Comparison of ENCODE assay signal across 7 mouse cellular contexts in the genomic region with DNA sequence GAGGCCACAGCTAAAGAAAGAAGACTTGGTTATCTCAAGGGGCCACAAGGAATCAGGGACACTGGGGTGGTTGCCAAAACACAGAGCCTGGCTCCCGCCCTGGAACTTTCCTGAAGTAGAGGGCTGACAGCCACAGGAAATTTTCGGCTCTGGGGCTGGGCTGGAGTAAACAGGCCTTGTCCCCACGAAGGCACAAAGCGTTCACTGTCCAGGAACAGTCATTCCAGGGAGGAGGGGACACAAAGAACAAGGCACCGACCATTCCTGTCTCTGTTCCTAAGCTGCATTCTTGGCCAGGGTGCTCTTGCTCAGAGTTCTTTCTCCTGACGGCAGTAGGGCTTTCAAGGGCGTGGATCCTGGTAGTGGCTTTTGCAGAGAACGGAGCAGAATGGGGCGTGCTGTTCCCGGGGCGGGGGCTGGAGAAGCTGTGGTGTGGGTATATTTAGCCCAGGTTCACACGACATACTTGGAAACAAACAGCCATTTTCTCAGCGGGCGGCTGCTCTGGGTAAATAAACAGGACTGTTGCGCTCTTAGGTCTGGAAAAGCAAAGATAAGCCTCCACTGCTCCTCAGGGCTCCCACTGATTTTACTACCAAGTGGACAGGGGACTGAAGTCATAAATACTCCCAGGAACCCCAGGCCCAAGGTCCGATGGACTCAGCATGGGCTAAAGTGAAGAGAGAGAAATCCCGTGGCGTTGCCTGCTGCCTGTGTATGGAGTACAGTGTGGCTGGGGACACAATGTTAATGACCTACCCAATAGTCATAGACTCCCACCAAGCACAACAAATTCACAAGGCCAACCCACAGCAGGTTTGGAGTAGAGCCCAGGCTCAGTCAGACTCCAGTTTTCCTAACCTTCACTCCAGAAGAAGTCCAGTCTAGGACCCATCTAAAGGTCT. TPM values are rescaled to one million over a fixed set of nuclear protein-coding genes. Genes with fewer than 3 reads are reported as not detected.
DNase-seq lines count a peak whose midpoint lies in the region; ATAC-seq and TF ChIP-seq lines count a peak whose summit lies in the region.

No protein-coding gene starts in this region.

- no peak overlapping the region for H3K4me3 ChIP-seq in cortical plate, adult 2 months (ENCODE audit: insufficient read depth, low read length)
- H3K4me3 ChIP-seq in heart, embryonic 12.5 days, result peak overlapping the region; percentile 8; the same call in 1 of the 2 replicates
- no peak overlapping the region for H3K4me3 ChIP-seq in kidney, embryonic 16.5 days (ENCODE audit: low read length)
- no peak overlapping the region for H3K4me3 ChIP-seq in limb, embryonic 13.5 days
- H3K4me3 ChIP-seq in midbrain, embryonic 16.5 days (ENCODE audit: low read depth, low read length), result no peak overlapping the region
- H3K4me3 ChIP-seq in thymus, adult 2 months (ENCODE audit: control insufficient read depth, insufficient read depth, low read length), result no peak overlapping the region

- WGBS in heart, embryonic 12.5 days, result 7% methylated on average over 18 of the region's 18 CpGs
- 37% methylated on average over 18 of the region's 18 CpGs for WGBS in kidney, embryonic 16.5 days
- 45% methylated on average over 18 of the region's 18 CpGs for WGBS in limb, embryonic 13.5 days
- WGBS in midbrain, embryonic 16.5 days, result 76% methylated on average over 18 of the region's 18 CpGs
- 88% methylated on average over 18 of the region's 18 CpGs for WGBS in thymus, adult 2 months

- H3K9me3 ChIP-seq in heart, embryonic 12.5 days (replicated peaks), result no peaks in the 10 kb centered on the region
- 0 out of 2 replicates have a peak, but pooled peaks cover 6% of the 10 kb centered on the region for H3K9me3 ChIP-seq in kidney, embryonic 16.5 days (ENCODE audit: low read length)
- 0 out of 2 replicates have a peak, but pooled peaks cover 5% of the 10 kb centered on the region for H3K9me3 ChIP-seq in limb, embryonic 13.5 days
- H3K9me3 ChIP-seq in midbrain, embryonic 16.5 days (replicated peaks; ENCODE audit: control insufficient read depth, low read length, poor library complexity, severe bottlenecking), result no peaks in the 10 kb centered on the region

- TF ChIP-seq CTCF in cortical plate, adult 2 months (IDR thresholded peaks at IDR 0.05; ENCODE audit: extremely low read depth, insufficient read depth, low read length), result no peak
- TF ChIP-seq CTCF in thymus, adult 2 months (IDR thresholded peaks at IDR 0.05; ENCODE audit: borderline replicate concordance, control insufficient read depth, extremely low read depth, insufficient read depth, low read length, poor library complexity), result no peak

- TF ChIP-seq POLR2A in cortical plate, adult 2 months (IDR thresholded peaks at IDR 0.05; ENCODE audit: extremely low read depth, insufficient read depth, low read length), result no peak
- TF ChIP-seq POLR2A in thymus, adult 2 months (IDR thresholded peaks at IDR 0.05; ENCODE audit: control insufficient read depth, extremely low read depth, insufficient read depth, low read length, poor library complexity), result no peak

- ATAC-seq in heart, embryonic 12.5 days (ENCODE audit: insufficient number of reproducible peaks, low FRiP score), result peak; percentile 53
- peak; percentile 55 for ATAC-seq in kidney, embryonic 16.5 days (ENCODE audit: low FRiP score, low TSS enrichment)
- ATAC-seq in limb, embryonic 13.5 days (ENCODE audit: low FRiP score, low read depth), result peak; percentile 34; the same call in 1 of the 2 replicates
- peak; percentile 33; the same call in 1 of the 2 replicates for ATAC-seq in midbrain, embryonic 16.5 days

- DNase-seq in adrenal gland, postnatal 36 days, result peak; percentile 81 to 85
- DNase-seq in thymus, adult 2 months, result no peak

- H3K36me3 ChIP-seq in heart, embryonic 12.5 days, result peaks cover 20% of the 10 kb centered on the region
- H3K36me3 ChIP-seq in kidney, embryonic 16.5 days (ENCODE audit: insufficient read depth, low read length), result peaks cover 20% of the 10 kb centered on the region
- peaks cover 45% of the 10 kb centered on the region for H3K36me3 ChIP-seq in limb, embryonic 13.5 days
- no peaks in the 10 kb centered on the region for H3K36me3 ChIP-seq in midbrain, embryonic 16.5 days (ENCODE audit: control insufficient read depth, insufficient read depth, low read length)
- H3K36me3 ChIP-seq in thymus, adult 2 months (ENCODE audit: control insufficient read depth, insufficient read depth, low read length), result peaks cover 18% of the 10 kb centered on the region

- H3K27me3 ChIP-seq in heart, embryonic 12.5 days (replicated peaks), result no peaks in the 10 kb centered on the region
- no peaks in the 10 kb centered on the region for H3K27me3 ChIP-seq in kidney, embryonic 16.5 days (ENCODE audit: insufficient read depth, low read length)
- no peaks in the 10 kb centered on the region for H3K27me3 ChIP-seq in limb, embryonic 13.5 days
- H3K27me3 ChIP-seq in midbrain, embryonic 16.5 days (ENCODE audit: control insufficient read depth, insufficient read depth, low read depth, low read length), result no peaks in the 10 kb centered on the region
- no peaks in the 10 kb centered on the region for H3K27me3 ChIP-seq in thymus, adult 2 months (ENCODE audit: control insufficient read depth, insufficient read depth, low read length)

- H3K9ac ChIP-seq in heart, embryonic 12.5 days, result peak overlapping the region; percentile 65
- H3K9ac ChIP-seq in kidney, embryonic 16.5 days (replicated peaks; ENCODE audit: low read length), result peak overlapping the region; percentile 52
- no peak overlapping the region for H3K9ac ChIP-seq in limb, embryonic 13.5 days
- H3K9ac ChIP-seq in midbrain, embryonic 16.5 days (ENCODE audit: low read depth, low read length), result no peak overlapping the region

- H3K4me1 ChIP-seq in cortical plate, adult 2 months (ENCODE audit: control insufficient read depth, insufficient read depth, low read length), result peaks cover 38% of the 10 kb centered on the region
- peaks cover 84% of the 10 kb centered on the region for H3K4me1 ChIP-seq in heart, embryonic 12.5 days (replicated peaks)
- peaks cover 40% of the 10 kb centered on the region for H3K4me1 ChIP-seq in kidney, embryonic 16.5 days (ENCODE audit: insufficient read depth, low read length)
- H3K4me1 ChIP-seq in limb, embryonic 13.5 days, result peaks cover 26% of the 10 kb centered on the region
- H3K4me1 ChIP-seq in midbrain, embryonic 16.5 days (ENCODE audit: control insufficient read depth, insufficient read depth, low read length), result peaks cover 4% of the 10 kb centered on the region; the same call in 1 of the 2 replicates
- peaks cover 78% of the 10 kb centered on the region for H3K4me1 ChIP-seq in thymus, adult 2 months (replicated peaks; ENCODE audit: control insufficient read depth, insufficient read depth, low read length)

- H3K27ac ChIP-seq in cortical plate, adult 2 months (ENCODE audit: insufficient read depth, low read length), result peak overlapping the region; percentile 91
- H3K27ac ChIP-seq in heart, embryonic 12.5 days (ENCODE audit: poor library complexity, severe bottlenecking), result peak overlapping the region; percentile 97
- H3K27ac ChIP-seq in kidney, embryonic 16.5 days (ENCODE audit: low read length), result peak overlapping the region; percentile 91
- peak overlapping the region; percentile 75; the same call in 1 of the 2 replicates for H3K27ac ChIP-seq in limb, embryonic 13.5 days
- peak overlapping the region; percentile 59 for H3K27ac ChIP-seq in midbrain, embryonic 16.5 days (ENCODE audit: low read length)
- no peak overlapping the region for H3K27ac ChIP-seq in thymus, adult 2 months (ENCODE audit: control insufficient read depth, insufficient read depth, low read length)

- H3K4me2 ChIP-seq in heart, embryonic 12.5 days, result peak overlapping the region; percentile 53
- H3K4me2 ChIP-seq in kidney, embryonic 16.5 days (replicated peaks; ENCODE audit: low read depth, low read length), result no peak overlapping the region; the same call in 1 of the 2 replicates
- peak overlapping the region; percentile 19; the same call in 1 of the 2 replicates for H3K4me2 ChIP-seq in limb, embryonic 13.5 days (replicated peaks)
- H3K4me2 ChIP-seq in midbrain, embryonic 16.5 days (ENCODE audit: low read length), result no peak overlapping the region

RNA-seq across cellular contexts. Expression of a gene that starts 31.7 kb away (rescaled TPM):
- 1 to 10 TPM; 3.0 to 4.0 TPM for total RNA-seq in adrenal gland, postnatal 36 days (2021)
- polyA plus RNA-seq in cortical plate, adult 2 months (2012; rRNA removed), result 6.3 and 6.9 TPM in 2 replicates
- 18.9 and 20.8 TPM in 2 replicates for polyA plus RNA-seq in heart, embryonic 12.5 days (2016; fragmentation: Nextera tagmentation; extraction: Ambion mirVana)
- polyA plus RNA-seq in kidney, embryonic 16.5 days (2015; fragmentation: Nextera tagmentation; extraction: Ambion mirVana), result 19.6 and 22.1 TPM in 2 replicates
- polyA plus RNA-seq in limb, embryonic 13.5 days (2015; fragmentation: Nextera tagmentation; extraction: Ambion mirVana), result 32.0 and 34.4 TPM in 2 replicates
- 5.0 and 5.4 TPM in 2 replicates for polyA plus RNA-seq in midbrain, embryonic 16.5 days (2015; fragmentation: Nextera tagmentation; extraction: Ambion mirVana)
- polyA plus RNA-seq in thymus, adult 2 months (2012; rRNA removed), result 1.6 and 1.9 TPM in 2 replicates

RNA-seq across cellular contexts. Expression of a gene that starts 45.8 kb away (rescaled TPM):
- total RNA-seq in adrenal gland, postnatal 36 days (2021), result 10 to 100 TPM; 58.2 to 93.9 TPM
- polyA plus RNA-seq in cortical plate, adult 2 months (2012; rRNA removed), result 99.2 and 105 TPM in 2 replicates
- polyA plus RNA-seq in heart, embryonic 12.5 days (2016; fragmentation: Nextera tagmentation; extraction: Ambion mirVana), result 83.0 and 85.9 TPM in 2 replicates
- 113 and 116 TPM in 2 replicates for polyA plus RNA-seq in kidney, embryonic 16.5 days (2015; fragmentation: Nextera tagmentation; extraction: Ambion mirVana)
- polyA plus RNA-seq in limb, embryonic 13.5 days (2015; fragmentation: Nextera tagmentation; extraction: Ambion mirVana), result 93.3 and 93.5 TPM in 2 replicates
- 186 and 194 TPM in 2 replicates for polyA plus RNA-seq in midbrain, embryonic 16.5 days (2015; fragmentation: Nextera tagmentation; extraction: Ambion mirVana)
- polyA plus RNA-seq in thymus, adult 2 months (2012; rRNA removed), result 205 and 207 TPM in 2 replicates

RNA-seq across cellular contexts. Expression of a gene that starts 49.6 kb away (rescaled TPM):
- 100 to 1,000 TPM in 1 of 2 experiments, 10 to 100 TPM in 1; 68.4 to 105 TPM for total RNA-seq in adrenal gland, postnatal 36 days (2021)
- polyA plus RNA-seq in cortical plate, adult 2 months (2012; rRNA removed), result 74.2 and 81.0 TPM in 2 replicates
- polyA plus RNA-seq in heart, embryonic 12.5 days (2016; fragmentation: Nextera tagmentation; extraction: Ambion mirVana), result 87.7 and 90.9 TPM in 2 replicates
- 139 and 151 TPM in 2 replicates for polyA plus RNA-seq in kidney, embryonic 16.5 days (2015; fragmentation: Nextera tagmentation; extraction: Ambion mirVana)
- polyA plus RNA-seq in limb, embryonic 13.5 days (2015; fragmentation: Nextera tagmentation; extraction: Ambion mirVana), result 232 and 236 TPM in 2 replicates
- polyA plus RNA-seq in midbrain, embryonic 16.5 days (2015; fragmentation: Nextera tagmentation; extraction: Ambion mirVana), result 23.7 and 35.7 TPM in 2 replicates
- 54.6 and 66.4 TPM in 2 replicates for polyA plus RNA-seq in thymus, adult 2 months (2012; rRNA removed)

Comparison
In these comparisons a context has a peak if more than half of its experiments do, and no peak if none do; other contexts are left out.
1. H3K4me2 ChIP-seq: peak in heart, embryonic 12.5 days (single experiment) and limb, embryonic 13.5 days (single experiment); none in kidney, embryonic 16.5 days (single experiment) and midbrain, embryonic 16.5 days (single experiment).
2. H3K9ac ChIP-seq: peak in heart, embryonic 12.5 days (single experiment) and kidney, embryonic 16.5 days (single experiment); none in limb, embryonic 13.5 days (single experiment) and midbrain, embryonic 16.5 days (single experiment).
3. Peak in every context shown above with its lines, with median percentiles within 50 percentile points of each other: ATAC-seq.